Comparison of ENCODE assay signal across 7 mouse cellular contexts in the genomic region with DNA sequence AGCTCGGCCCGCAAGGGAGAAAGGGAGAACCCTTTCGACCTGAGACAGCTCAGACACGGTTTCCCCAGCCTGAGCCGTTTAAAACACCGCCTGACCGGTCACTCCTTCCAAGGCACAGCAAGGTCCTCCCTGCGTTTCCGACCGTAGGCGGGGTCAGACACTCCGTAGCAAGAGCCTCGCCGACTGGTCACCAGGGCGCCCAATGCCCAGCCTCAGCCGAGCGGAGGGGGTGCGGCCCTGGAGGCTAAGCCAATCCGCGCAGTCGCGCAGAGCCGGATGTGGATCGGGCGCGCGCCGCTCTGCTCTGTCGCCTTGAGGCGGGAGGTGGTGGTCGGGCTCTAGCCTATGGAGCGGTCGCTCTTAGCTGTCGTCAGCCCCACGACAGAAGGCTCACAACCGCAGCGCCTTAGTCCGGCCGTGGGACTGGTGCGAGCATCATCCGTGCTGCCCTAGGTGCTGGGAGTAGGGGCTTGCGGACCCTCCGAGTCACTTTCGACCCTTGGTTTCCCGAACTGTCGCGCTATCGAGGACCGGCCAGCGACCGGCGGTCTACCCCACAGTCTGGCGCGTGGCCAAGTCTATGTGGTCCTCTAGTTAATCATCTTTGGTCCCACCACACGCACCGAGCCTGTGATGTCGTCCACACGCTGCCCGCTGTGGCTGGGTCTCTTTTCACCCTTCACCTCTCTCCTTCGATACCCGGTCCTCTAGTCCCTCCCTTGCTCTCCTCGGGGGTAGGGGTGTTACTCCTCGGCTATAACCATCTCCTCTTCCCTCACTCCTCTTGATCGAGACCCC. TPM values are rescaled to one million over a fixed set of nuclear protein-coding genes. Genes with fewer than 3 reads are reported as not detected.
A peak's percentile ranks its signal among the peaks of the same experiment; 100 is the strongest.
DNase-seq lines count a peak whose midpoint lies in the region; ATAC-seq lines count a peak whose summit lies in the region.

TSS of gene Mrpl41 (minus strand) at position 193 of the 798 bp plus-strand sequence.

- H3K27ac ChIP-seq in intestine, embryonic 16.5 days (ENCODE audit: low read length) = peak within 1 kb of the TSS; percentile 94
- peak within 1 kb of the TSS; percentile 73 for H3K27ac ChIP-seq in midbrain, embryonic 11.5 days (ENCODE audit: low read depth, low read length)

- ATAC-seq in intestine, embryonic 16.5 days = peak; percentile 99
- ATAC-seq in midbrain, embryonic 11.5 days (ENCODE audit: low FRiP score) = peak; percentile 99

- DNase-seq in adrenal gland, adult 8-10 months = peak; percentile 97
- peak; percentile 96 for DNase-seq in embryo, embryonic 9.5 days (ENCODE audit: extremely low spot score)
- peak; percentile 93 to 97 for DNase-seq in gastrocnemius, postnatal 4 days (ENCODE audit: low spot score in 2 of 2)
- DNase-seq in left cerebral cortex, postnatal 36 days (ENCODE audit: low spot score in 2 of 2) = peak; percentile 96 to 97
- peak; percentile 99 for DNase-seq in midbrain, embryonic 11.5 days (ENCODE audit: low spot score, missing footprints)
- peak; percentile 97 for DNase-seq in skeletal muscle tissue, adult 2 months (ENCODE audit: low read depth, low spot score)

- H3K36me3 ChIP-seq in intestine, embryonic 16.5 days (ENCODE audit: control insufficient read depth, insufficient read depth, low read length) = no peaks in the 10 kb centered on the region; the same call in 1 of the 2 replicates
- H3K36me3 ChIP-seq in midbrain, embryonic 11.5 days (ENCODE audit: control insufficient read depth, insufficient read depth, low read length) = peaks cover 5% of the 10 kb centered on the region; the same call in 1 of the 2 replicates

- H3K4me1 ChIP-seq in intestine, embryonic 16.5 days (ENCODE audit: control insufficient read depth, insufficient read depth, low read length) = peaks cover 10% of the 10 kb centered on the region
- peaks cover 12% of the 10 kb centered on the region for H3K4me1 ChIP-seq in midbrain, embryonic 11.5 days (ENCODE audit: control insufficient read depth, insufficient read depth, low read length)

- H3K9ac ChIP-seq in intestine, embryonic 16.5 days (ENCODE audit: low read depth, low read length) = peak within 1 kb of the TSS; percentile 86
- peak within 1 kb of the TSS; percentile 83 for H3K9ac ChIP-seq in midbrain, embryonic 11.5 days (ENCODE audit: low read length)

- H3K27me3 ChIP-seq in intestine, embryonic 16.5 days (replicated peaks; ENCODE audit: control insufficient read depth, insufficient read depth, low read length) = no peaks in the 10 kb centered on the region
- no peaks in the 10 kb centered on the region for H3K27me3 ChIP-seq in midbrain, embryonic 11.5 days (ENCODE audit: control insufficient read depth, insufficient read depth, low read length)

- no peaks in the 10 kb centered on the region for H3K9me3 ChIP-seq in intestine, embryonic 16.5 days (ENCODE audit: control insufficient read depth, low read length)
- H3K9me3 ChIP-seq in midbrain, embryonic 11.5 days (ENCODE audit: control insufficient read depth, low read length) = no peaks in the 10 kb centered on the region

- H3K4me3 ChIP-seq in intestine, embryonic 16.5 days (ENCODE audit: low read length) = peak within 1 kb of the TSS; percentile 84
- peak within 1 kb of the TSS; percentile 78 for H3K4me3 ChIP-seq in midbrain, embryonic 11.5 days (ENCODE audit: low read depth, low read length)

- under 1% methylated on average over 64 of the region's 64 CpGs for WGBS in intestine, embryonic 16.5 days
- under 1% methylated on average over 62 of the region's 64 CpGs for WGBS in midbrain, embryonic 11.5 days

- peak within 1 kb of the TSS; percentile 95 for H3K4me2 ChIP-seq in intestine, embryonic 16.5 days (ENCODE audit: low read depth, low read length)
- peak within 1 kb of the TSS; percentile 81 for H3K4me2 ChIP-seq in midbrain, embryonic 11.5 days

- intact Hi-C loops in left cerebral cortex, postnatal 36 days (cut with DNase I) = loop anchor here (5.0 kb wide), 1 partner anchor 77 kb away; the partner anchor contains the start of gene Nsmf

RNA-seq across cellular contexts. Expression of gene Mrpl41, which starts in this region (rescaled TPM):
- 100 to 1,000 TPM in 1 of 4 experiments, 10 to 100 TPM in 3; 85.6 to 109 (median 86.5) TPM for total RNA-seq in adrenal gland, adult 8-10 months (2022)
- total RNA-seq in gastrocnemius, postnatal 4 days (2021) = 10 to 100 TPM; 56.1 to 59.4 TPM
- 139 and 143 TPM in 2 replicates for polyA plus RNA-seq in intestine, embryonic 16.5 days (2015; fragmentation: Nextera tagmentation; extraction: Ambion mirVana)
- 10 to 100 TPM; 77.5 to 82.1 TPM for total RNA-seq in left cerebral cortex, postnatal 36 days (2021)
- 154 and 163 TPM in 2 replicates for polyA plus RNA-seq in midbrain, embryonic 11.5 days (2014; fragmentation: Nextera tagmentation; extraction: Ambion mirVana)

Comparison
In these comparisons a context has a peak if more than half of its experiments do, and no peak if none do; other contexts are left out.
1. Peak in every context shown above with its lines: DNase-seq, ATAC-seq, H3K4me3 ChIP-seq and H3K27ac ChIP-seq.